Mouse (Mus musculus) MEL (cell line): ENCODE measurements at regions not wholly inside any gene's neighbourhood (a gene's known extent, or its start where the extent isn't known, plus 50 kb on each side); places are given as distances from the start of the nearest gene placed in this dataset.

Experiments
- BHLHE40 ChIP-seq: IDR thresholded peaks from 2 replicates; pipeline ENCODE4 v1.6.1; 2012; ENCODE audit warnings: low read depth, mild to moderate bottlenecking, inconsistent platforms, low read length, improper control_type of control experiment, borderline replicate concordance
- CTCF ChIP-seq, 3 experiments: IDR thresholded peaks in 2 of 3; conservative IDR thresholded peaks in 1 of 3; 2 replicates each; pipeline ENCODE4 v1.5.1; 2011 to 2012; ENCODE audit warnings: low read length in 3 of 3, low read depth in 2 of 3, mild to moderate bottlenecking in 2 of 3, improper control_type of control experiment in 1 of 3, inconsistent platforms in 1 of 3, mixed read lengths in 1 of 3, moderate library complexity in 1 of 3; ENCODE audit not compliant: control insufficient read depth in 1 of 3, insufficient read depth in 1 of 3, poor library complexity in 1 of 3, severe bottlenecking in 1 of 3
- EP300 ChIP-seq, 2 experiments: IDR thresholded peaks; 2 replicates each; pipeline ENCODE4 v1.6.1; 2011; ENCODE audit warnings: improper control_type of control experiment in 2 of 2, low read length in 2 of 2, low read depth in 1 of 2, mild to moderate bottlenecking in 1 of 2
- GATA1 ChIP-seq: IDR thresholded peaks from 2 replicates; pipeline ENCODE4 v1.6.1; 2011; ENCODE audit warnings: low read depth, low read length, improper control_type of control experiment
- MAX ChIP-seq: IDR thresholded peaks from 2 replicates; pipeline ENCODE4 v1.6.1; 2011; ENCODE audit warnings: low read length, improper control_type of control experiment
- MYC ChIP-seq: IDR thresholded peaks from 2 replicates; pipeline ENCODE4 v1.6.1; 2011; ENCODE audit warnings: low read depth, mild to moderate bottlenecking, low read length, improper control_type of control experiment, moderate library complexity
- NELFE ChIP-seq: IDR thresholded peaks from 2 replicates; pipeline ENCODE4 v1.6.1; 2011; ENCODE audit warnings: low read depth, low read length, improper control_type of control experiment
- POLR2AphosphoS2 ChIP-seq: IDR thresholded peaks from 2 replicates; pipeline ENCODE4 v1.6.1; 2011; ENCODE audit warnings: low read length, improper control_type of control experiment
- POLR2AphosphoS5 ChIP-seq: IDR thresholded peaks from 2 replicates; pipeline ENCODE4 v1.6.1; 2012; ENCODE audit warnings: low read depth, borderline replicate concordance, mild to moderate bottlenecking, inconsistent platforms, low read length, moderate library complexity, mixed read lengths
- SMC3 ChIP-seq: IDR thresholded peaks from 2 replicates; pipeline ENCODE4 v1.6.1; 2011; ENCODE audit warnings: low read depth, low read length, improper control_type of control experiment
- TCF12 ChIP-seq: IDR thresholded peaks from 2 replicates; pipeline ENCODE4 v1.6.1; 2014; ENCODE audit warnings: low read depth, mild to moderate bottlenecking, inconsistent platforms, low read length, improper control_type of control experiment, moderate library complexity
- USF2 ChIP-seq, 2 experiments: IDR thresholded peaks; 2 replicates each; pipeline ENCODE4 v1.6.1; 2011 to 2012; ENCODE audit warnings: improper control_type of control experiment in 2 of 2, low read length in 2 of 2, borderline replicate concordance in 1 of 2, inconsistent platforms in 1 of 2, low read depth in 1 of 2, mild to moderate bottlenecking in 1 of 2; ENCODE audit not compliant: insufficient read depth in 1 of 2

GRCm38 (mm10) chr1:193450814-193451213, 80.7 kb upstream of the Camk1g start:
- TF ChIP-seq EP300 (IDR thresholded peaks at IDR 0.05; ENCODE audit: low read depth in 1 of 2, low read length in 2 of 2) (no peak), MAX (no peak), MYC (no peak), SMC3 (no peak), CTCF (IDR thresholded peaks at IDR 0.05 in 2 of 3, conservative IDR thresholded peaks at IDR 0.05 in 1 of 3; ENCODE audit: control insufficient read depth in 1 of 3, insufficient read depth in 1 of 3, low read depth in 2 of 3, low read length in 3 of 3, poor library complexity in 1 of 3, severe bottlenecking in 1 of 3) (no peak), NELFE (no peak), POLR2AphosphoS2 (no peak), USF2 (IDR thresholded peaks at IDR 0.05; ENCODE audit: borderline replicate concordance in 1 of 2, insufficient read depth in 1 of 2, low read depth in 1 of 2, low read length in 2 of 2) (no peak), POLR2AphosphoS5 (no peak), GATA1 (no peak), BHLHE40 (no peak), TCF12 (no peak)
